Mouse (Mus musculus): ENCODE data around the gene Stard3nl.

GRCm38 (mm10) chr13:19379313-19379712, 16.3 kb downstream of the Stard3nl start:
- TF ChIP-seq POLR2A (IDR thresholded peaks at IDR 0.05; ENCODE audit: borderline replicate concordance, low read depth, low read length) (no peak), CTCF (IDR thresholded peaks at IDR 0.05; ENCODE audit: low read depth, low read length) (no peak)

Measured in bone marrow macrophage, adult 2 months (primary cell).